Mouse (Mus musculus): Measurements from ENCODE around the gene Lif.

DNA sequence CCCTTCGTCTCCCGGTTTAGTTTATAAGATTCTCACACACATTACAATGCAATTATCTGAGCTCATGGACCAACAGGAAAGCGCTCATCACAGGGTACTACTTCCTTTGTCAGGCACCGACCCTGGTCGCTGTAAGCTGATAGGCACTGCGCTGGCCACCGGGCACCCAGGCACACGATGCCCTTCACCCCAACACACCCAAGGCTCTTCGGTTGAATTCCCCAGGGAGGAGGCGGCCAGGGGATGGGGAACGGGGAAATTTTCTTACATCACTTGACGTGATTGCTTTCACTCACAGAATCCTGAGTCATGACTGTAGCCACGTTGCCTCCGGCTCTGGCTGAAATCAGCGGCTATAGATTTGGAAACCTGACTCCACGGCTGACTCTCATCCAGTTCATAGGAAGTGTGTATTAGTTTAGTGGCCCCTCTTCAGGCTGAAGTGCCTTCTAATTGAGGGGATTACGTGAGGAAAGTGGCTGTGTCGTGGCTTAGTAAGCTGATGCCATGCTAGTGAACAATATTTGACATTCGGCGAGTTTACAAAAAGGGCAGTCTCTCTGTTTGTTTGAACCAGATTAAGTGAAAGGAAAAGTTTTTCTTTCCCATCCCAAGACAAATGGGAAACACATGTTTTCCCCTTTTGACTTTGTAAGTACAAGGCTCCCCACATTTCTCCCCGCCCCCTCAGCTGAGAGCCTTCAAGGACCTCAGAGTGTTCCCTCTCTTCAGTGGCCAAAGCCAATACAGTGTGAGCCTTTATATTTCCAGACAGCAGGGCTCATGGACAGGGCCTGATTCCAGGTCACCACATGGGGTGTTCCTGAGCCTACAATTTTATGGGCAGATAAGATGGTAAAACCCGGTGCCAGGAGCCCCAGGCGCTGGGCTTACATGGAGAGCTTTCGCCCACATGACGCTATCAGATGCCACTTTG is 51.4 kb downstream of the Lif start:
- no peak for TF ChIP-seq CTCF (IDR thresholded peaks at IDR 0.05)
- TF ChIP-seq EP300 (IDR thresholded peaks at IDR 0.05): 0 out of 2 replicates have a peak, but pooled peaks have one; percentile 10
